Mouse (Mus musculus): Measurements from ENCODE around the gene Ogdhl.

The Ogdhl gene

DNA sequence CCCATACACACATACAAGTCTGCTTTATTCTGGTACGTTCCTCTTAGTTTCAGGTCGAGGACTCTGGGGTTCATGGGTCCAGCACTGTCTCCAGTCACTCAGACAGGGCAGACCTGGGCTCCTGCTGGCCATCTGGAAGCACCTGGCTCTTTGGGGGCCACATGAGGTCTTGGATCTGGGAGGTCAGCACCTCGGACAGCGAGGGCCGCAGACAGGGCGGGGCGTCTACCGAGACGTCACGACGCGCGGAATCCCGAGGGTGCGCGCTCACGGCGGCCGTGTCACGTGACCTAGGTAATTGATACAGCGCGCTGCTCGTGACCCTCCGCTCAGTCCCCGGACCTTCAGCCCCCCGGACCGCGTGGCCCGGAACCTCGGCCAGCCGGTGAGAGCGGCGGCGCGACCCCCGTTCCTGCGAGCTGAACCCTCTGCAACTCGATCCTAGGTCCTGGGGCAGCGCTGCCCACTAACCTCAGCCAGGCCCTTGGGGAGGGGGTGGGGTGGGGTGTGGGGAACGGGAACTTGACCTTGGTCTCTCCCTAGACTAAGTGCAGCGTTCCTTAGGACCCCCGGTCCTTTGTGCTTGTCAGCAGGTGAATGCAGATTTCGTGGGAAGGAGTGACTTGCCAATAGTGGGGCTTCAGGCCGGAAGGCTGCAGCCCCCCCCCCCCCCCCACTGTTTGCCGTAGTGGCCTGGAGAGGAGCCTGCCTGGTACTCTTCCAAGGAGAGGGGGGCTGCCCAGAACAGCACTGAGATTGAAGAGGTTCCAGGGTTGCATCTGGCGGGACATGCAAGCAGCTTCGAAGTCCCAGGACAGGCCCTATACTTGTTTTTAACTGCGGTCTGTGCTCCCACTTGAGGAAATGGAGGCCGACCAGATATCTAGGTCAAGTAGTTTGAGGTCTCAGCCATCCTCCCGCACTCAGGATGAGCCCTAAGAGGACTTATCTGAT, at the start of gene Ogdhl:
TSS of gene Ogdhl (plus strand) at position 288 of the 954 bp plus-strand sequence.
- DNase-seq (ENCODE audit: low read depth, low spot score): peak; percentile 93

- no peak for DNase-seq (ENCODE audit: low read depth, low spot score)
Observed at GRCm38 (mm10) chr14:32301622-32302021, 20.2 kb upstream of the Ogdhl start.

GRCm38 (mm10) chr14:32302423-32302822, 19.4 kb upstream of the Ogdhl start:
- DNase-seq (ENCODE audit: low read depth, low spot score): no peak

DNA sequence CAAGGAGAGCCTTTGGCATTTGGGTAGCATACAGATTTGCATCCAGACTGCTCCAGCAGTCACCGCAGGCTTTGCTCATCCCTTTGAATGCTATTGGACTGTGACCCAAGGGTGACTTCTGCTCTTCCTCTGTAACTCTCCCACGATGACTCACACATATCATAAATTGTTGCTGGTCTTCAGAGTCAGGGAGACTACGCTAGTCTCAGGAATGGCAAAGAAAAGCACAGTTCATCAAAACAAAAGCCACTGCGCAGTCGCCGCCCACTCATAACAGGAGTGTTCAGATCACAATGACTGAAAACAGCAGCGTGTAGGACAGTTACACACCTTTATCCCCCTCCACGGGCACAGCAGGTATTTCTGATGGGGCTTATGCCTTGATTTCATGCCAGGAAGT, 16.9 kb upstream of the Ogdhl start:
- DNase-seq (ENCODE audit: low read depth, low spot score): no peak

GRCm38 (mm10) chr14:32309876-32310275, 11.9 kb upstream of the Ogdhl start:
- DNase-seq (ENCODE audit: low read depth, low spot score): peak; percentile 42

DNA sequence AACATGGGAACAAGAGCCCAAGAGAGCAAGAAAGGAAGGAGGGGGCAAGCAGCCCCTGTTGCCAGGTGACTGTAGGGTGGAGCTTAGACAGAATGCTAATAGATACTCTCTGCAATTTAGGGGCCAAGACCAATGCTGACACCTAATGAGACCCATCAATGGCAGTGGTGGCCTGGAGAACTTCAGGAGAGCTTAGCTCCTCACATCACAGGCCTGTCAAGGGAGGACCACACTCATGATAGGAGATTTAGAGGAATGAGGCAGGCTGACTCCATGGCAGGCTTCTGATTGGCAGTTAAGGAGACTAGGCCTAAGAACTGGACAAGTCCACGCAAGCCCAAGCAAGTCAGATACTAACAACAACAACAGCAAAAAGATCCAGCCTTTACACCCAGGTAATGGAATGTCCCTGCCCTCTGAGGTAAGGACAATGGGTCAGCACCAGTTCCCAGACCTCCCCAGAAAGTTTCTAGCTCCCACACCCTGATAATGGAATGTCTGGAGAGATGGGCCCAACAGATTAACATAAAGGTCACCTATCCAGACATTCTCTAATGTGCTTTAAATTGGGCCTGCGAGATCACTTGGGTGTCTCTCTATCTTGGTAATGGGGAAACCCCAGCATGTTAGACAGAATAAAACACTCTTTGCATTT, 10.3 kb upstream of the Ogdhl start:
- peak; percentile 44 for DNase-seq (ENCODE audit: low read depth, low spot score)

GRCm38 (mm10) chr14:32317822-32318221, 4.0 kb upstream of the Ogdhl start:
- DNase-seq (ENCODE audit: low read depth, low spot score): peak; percentile 95

DNA sequence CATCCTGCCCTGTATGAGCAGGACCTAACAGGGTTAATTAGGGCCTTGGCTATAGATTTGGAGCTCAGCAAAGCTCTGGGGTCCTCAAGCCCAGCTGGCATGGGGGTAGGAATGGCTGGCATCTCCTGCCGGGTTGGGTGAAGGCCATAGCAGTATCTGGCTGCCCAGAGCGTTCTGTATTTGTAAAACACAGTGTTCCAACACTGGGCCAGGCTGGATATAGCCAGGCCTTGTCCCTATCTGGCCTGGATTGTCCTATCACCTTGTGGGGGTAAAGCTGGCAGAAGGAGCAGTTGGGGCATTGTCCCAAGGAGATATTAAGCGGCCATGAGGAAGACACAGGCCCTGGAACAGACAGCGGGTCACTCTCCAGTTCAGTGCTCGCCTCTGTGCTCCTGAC, 1.4 kb downstream of the Ogdhl start:
- DNase-seq (ENCODE audit: low read depth, low spot score): no peak

DNA sequence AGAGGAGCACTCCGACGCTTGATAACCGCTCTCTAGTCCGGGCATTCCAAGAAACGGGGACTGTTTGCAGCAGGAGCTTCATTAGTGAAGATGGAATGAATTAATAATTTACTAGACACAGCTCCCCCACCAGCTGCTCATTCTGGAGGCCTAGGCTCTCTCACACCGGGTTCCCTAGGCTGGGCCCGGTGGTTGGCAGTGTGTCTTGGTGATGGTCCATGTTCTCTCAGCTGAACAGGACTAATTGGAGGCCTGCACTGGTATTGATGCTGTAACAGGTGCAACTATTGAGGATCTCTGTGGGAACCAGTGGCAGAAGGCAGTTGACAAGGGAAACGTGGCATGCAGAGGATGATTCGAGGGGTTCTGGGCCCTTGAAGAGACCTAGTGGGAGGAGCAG, 5.5 kb downstream of the Ogdhl start:
- no peak for DNase-seq (ENCODE audit: low read depth, low spot score)

GRCm38 (mm10) chr14:32332515-32333445, 11.0 kb downstream of the Ogdhl start:
- no peak for DNase-seq (ENCODE audit: low read depth, low spot score)

DNA sequence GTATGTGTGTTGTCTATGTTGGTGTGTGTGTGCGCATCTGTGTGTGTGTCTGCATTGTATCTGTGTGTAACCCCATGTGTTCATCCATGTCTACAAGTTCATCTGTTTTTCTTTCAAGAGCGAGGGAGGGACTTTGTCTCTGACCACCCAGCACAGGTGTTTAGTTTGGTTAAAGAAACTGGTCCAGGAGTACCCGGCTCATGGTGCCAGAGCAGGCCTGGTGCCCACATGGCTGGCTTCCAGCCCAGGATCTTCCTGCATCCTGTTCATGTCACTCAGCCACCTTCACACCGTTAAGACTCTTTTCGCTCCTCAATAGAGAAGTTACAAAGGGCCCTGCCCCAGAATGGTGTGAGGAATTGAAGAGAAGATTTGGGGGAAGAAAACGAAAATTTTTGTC, 14.2 kb downstream of the Ogdhl start:
- DNase-seq (ENCODE audit: low read depth, low spot score): no peak

GRCm38 (mm10) chr14:32336547-32336946, 14.7 kb downstream of the Ogdhl start:
- DNase-seq (ENCODE audit: low read depth, low spot score): no peak

- DNase-seq (ENCODE audit: low read depth, low spot score): no peak
Observed at GRCm38 (mm10) chr14:32341823-32342222, 20.0 kb downstream of the Ogdhl start.

- no peak for DNase-seq (ENCODE audit: low read depth, low spot score)
Observed at GRCm38 (mm10) chr14:32344176-32344575, 22.4 kb downstream of the Ogdhl start.

GRCm38 (mm10) chr14:32344694-32345093, 22.9 kb downstream of the Ogdhl start:
- no peak for DNase-seq (ENCODE audit: low read depth, low spot score)

DNA sequence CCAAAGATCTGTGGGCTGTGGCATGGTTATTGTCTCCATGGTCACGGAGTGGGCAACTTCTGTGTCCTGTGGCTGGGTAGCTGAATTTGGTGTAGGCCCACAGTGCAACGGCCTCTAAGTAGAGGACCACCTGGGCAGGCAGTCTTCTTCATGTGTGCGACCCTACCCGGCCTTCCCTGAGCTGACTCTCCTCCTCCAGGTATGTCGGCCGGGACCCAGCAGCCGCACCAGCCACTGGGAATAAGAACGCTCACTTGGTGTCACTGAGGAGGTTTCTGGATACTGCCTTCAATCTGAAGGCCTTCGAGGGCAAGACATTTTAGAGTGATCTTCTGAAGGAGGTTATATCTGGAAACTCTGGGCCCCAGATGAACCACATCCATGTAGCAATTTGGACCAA, 25.5 kb downstream of the Ogdhl start:
- DNase-seq (ENCODE audit: low read depth, low spot score): no peak

- peak; percentile 79 for DNase-seq (ENCODE audit: low read depth, low spot score)
Observed at GRCm38 (mm10) chr14:32351181-32351920, 29.5 kb downstream of the Ogdhl start.

GRCm38 (mm10) chr14:32364359-32364758, 42.5 kb downstream of the Ogdhl start:
- peak; percentile 32 for DNase-seq (ENCODE audit: low read depth, low spot score)

- DNase-seq (ENCODE audit: low read depth, low spot score): no peak
Observed at GRCm38 (mm10) chr14:32369756-32370155, 47.9 kb downstream of the Ogdhl start.

DNA sequence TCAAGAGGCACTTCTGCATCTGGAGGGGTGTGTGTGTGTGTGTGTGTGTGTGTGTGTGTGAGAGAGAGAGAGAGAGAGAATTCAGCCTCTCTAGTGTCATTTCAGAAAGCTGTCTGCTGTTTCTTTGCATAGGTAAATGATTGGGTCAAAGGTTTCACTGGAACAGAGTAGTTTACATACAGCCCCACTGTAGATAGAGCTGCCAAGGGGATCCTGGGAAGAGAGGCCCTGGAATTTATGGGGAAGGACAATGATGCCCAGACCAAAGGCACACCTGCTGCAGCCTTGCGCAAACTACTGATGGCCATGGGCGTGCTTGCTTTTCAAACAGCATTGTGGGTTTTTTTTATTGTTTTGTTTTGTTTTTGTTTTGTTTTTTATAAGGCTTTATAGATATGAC, 50.7 kb downstream of the Ogdhl start:
- DNase-seq (ENCODE audit: low read depth, low spot score): no peak
